Mouse (Mus musculus) kidney, postnatal 10 days (tissue): Measurements from ENCODE around the gene Vmn1r21.
"Not testable (repeated sequence)": the region's sequence is repeated elsewhere in the genome, so short reads cannot be mapped to it uniquely, and the experiment has no call there.

Experiments used
- DNase-seq: peaks from one replicate; pipeline ENCODE4 v3.0.0; 2021; ENCODE audit warnings: mixed read lengths

Vmn1r21 gene

GRCm38 (mm10) chr6:57850286-57850685 lies at the start of gene Vmn1r21:
Gene Vmn1r21 (minus strand): TSS chr6:57850343.
- DNase-seq: no peak

GRCm38 (mm10) chr6:57859043-57860042 lies 9.2 kb upstream of the Vmn1r21 start:
- peak; percentile 34 for DNase-seq

- not testable (repeated sequence) for DNase-seq
Observed at GRCm38 (mm10) chr6:57851177-57851576, 1.0 kb upstream of the Vmn1r21 start.

- DNase-seq: no peak
Observed at GRCm38 (mm10) chr6:57839693-57840408, 10.3 kb downstream of the Vmn1r21 start.

- no peak for DNase-seq
Observed at GRCm38 (mm10) chr6:57825259-57825715, 24.9 kb downstream of the Vmn1r21 start.

- peak; percentile 83 for DNase-seq
Observed at GRCm38 (mm10) chr6:57824422-57825258, 25.5 kb downstream of the Vmn1r21 start, which contains the start of gene Vopp1. Gene Vopp1 (minus strand): TSS chr6:57825159.

GRCm38 (mm10) chr6:57823461-57823860 lies 26.7 kb downstream of the Vmn1r21 start:
- DNase-seq: no peak

GRCm38 (mm10) chr6:57822648-57823410 lies 27.3 kb downstream of the Vmn1r21 start:
- DNase-seq: no peak

GRCm38 (mm10) chr6:57814436-57814940 lies 35.7 kb downstream of the Vmn1r21 start:
- DNase-seq: no peak

GRCm38 (mm10) chr6:57811748-57812730 lies 38.1 kb downstream of the Vmn1r21 start:
- no peak for DNase-seq

GRCm38 (mm10) chr6:57805218-57806069 lies 44.7 kb downstream of the Vmn1r21 start:
- DNase-seq: no peak

- no peak for DNase-seq
Observed at GRCm38 (mm10) chr6:57803130-57803529, 47.0 kb downstream of the Vmn1r21 start.

GRCm38 (mm10) chr6:57798986-57799385 lies 51.2 kb downstream of the Vmn1r21 start:
- DNase-seq: no peak

GRCm38 (mm10) chr6:57796853-57797423 lies 53.2 kb downstream of the Vmn1r21 start:
- DNase-seq: no peak

GRCm38 (mm10) chr6:57795835-57796234 lies 54.3 kb downstream of the Vmn1r21 start:
- DNase-seq: peak; percentile 20
